Mouse (Mus musculus): ENCODE results near the gene Ccdc33.

Ccdc33 gene

DNA sequence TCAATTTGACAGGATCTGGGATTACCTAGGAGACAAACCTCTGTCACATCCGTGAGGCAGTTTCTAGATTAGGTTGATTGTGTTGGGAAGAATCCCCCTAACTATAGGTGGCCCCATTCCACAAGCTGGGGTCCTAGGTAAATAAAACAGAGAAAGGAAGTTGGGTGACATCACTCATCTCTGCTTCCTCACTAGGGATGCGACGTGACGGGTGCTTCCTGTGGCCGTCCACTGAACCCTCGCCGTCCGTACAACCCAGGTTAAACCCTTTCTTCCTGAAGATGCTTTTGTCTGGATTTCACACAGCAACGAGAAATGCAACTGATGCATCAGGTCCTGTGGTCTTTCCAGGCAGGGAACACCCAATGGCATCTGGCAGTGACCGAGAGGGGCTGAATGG is 71.6 kb downstream of the Ccdc33 start:
- DNase-seq (ENCODE audit: low spot score) = no peak

- no peak for DNase-seq (ENCODE audit: low spot score)
These were observed 73.0 kb downstream of the Ccdc33 start for GRCm38 (mm10) chr9:58045646-58046045.

DNA sequence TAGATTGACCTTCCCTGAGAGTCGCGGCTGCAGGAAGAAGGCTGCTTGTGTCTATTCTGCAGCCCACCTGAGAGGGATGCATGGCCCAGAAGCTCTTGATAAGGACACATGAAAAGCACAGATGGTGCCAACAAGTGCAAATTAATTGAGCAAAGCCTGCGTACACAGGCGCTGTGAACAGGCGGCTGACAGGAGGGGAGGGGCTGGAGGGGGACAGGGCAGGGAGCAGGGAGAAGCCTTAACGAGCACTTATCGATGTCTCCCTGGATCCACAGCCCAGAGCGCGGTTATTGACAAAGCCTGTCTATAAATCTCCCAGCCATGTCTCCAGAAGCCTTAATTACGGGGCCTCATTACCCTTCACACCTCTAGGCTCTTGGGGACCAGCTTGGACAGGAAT is 73.8 kb downstream of the Ccdc33 start:
- no peak for DNase-seq (ENCODE audit: low spot score)

DNA sequence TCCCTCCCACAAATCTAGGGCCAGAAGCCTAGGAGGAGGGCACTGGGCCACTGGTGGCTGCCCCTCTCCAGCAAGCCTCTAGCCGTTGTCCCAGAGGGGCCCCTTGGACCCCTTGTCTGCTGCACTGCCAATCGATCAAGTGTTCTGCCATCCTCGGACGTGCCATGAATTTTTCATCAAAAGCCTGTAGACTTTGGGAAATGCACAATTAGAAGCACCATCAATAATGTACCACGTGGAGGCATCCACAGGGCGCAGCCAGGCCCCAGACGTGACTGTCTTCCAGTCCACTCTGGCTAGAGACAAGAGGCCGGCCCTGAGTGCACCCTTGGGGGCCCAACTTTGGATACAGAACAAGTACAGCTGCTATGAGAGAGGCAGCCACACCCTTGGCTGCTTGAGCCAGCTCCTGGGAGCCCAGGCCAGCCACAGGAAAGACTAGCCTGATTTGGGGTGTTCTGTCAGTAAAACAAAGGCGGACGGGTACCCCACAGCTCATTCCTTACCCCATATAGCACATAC is 75.1 kb downstream of the Ccdc33 start:
- DNase-seq (ENCODE audit: low spot score) = no peak

- DNase-seq (ENCODE audit: low spot score) = no peak
These were observed 76.2 kb downstream of the Ccdc33 start for GRCm38 (mm10) chr9:58042391-58042790.

DNA sequence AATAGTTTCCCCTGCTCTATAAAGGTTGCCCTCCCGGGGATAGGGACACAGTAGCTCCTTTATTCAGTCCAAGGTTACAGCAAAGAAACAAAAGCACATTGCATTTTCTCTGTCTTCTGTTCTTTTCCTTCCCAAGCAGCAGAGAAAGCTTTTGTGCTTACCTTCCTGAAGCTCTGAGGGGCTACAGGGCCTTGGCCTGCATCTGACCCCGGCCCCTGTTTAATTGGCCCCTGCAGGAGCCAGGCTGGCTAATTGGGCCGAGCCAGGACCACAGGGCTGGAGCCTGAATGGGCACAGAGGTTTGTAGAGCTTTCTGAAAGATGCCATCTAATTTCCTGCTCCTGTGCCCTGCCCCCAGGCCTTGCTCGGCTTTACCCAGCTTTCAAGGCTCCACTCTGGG is 77.6 kb downstream of the Ccdc33 start:
- DNase-seq (ENCODE audit: low spot score) = no peak

GRCm38 (mm10) chr9:58038500-58039168 is 80.0 kb downstream of the Ccdc33 start:
- DNase-seq (ENCODE audit: low spot score) = peak; percentile 56

DNA sequence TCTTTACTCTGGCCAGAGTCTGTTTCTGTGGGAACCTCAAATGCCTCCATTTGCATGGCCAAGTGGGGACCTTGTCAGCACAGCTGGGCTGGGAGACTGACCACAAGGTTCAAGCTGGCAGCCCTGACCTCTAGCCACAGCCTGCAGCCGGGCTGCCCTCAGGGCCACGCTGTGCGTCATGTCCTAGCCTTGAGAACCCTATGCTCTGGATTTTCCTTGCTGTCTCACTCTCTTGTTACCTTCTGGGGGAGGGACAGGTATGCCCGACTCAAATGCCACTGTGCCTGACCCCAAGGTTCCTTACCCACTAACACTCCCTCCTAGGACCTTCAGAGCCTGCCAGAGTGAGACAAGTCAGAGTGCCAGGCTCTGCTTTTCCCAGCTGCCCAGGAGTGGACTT is 81.7 kb downstream of the Ccdc33 start:
- no peak for DNase-seq (ENCODE audit: low spot score)

GRCm38 (mm10) chr9:58035951-58036698 is 82.5 kb downstream of the Ccdc33 start:
- DNase-seq (ENCODE audit: low spot score) = no peak

DNA sequence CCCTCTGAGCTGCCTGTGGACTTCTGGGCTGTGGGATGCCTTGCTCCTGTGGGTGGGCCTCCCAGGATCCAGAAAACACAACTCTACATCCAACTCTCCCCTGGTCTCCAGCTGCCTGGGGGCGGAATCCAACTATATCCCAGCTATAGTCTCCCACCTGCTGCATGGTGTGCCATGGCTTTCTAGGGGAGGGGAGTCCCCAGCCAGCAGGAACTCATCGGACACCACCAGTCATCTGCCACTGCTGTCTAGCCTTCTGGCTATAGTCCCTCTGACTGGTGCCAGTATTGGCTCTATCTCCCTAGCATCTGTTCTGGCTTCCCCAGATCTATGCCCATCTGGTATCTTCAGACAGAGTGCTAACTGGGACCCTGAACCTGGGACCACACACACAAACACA is 83.1 kb downstream of the Ccdc33 start:
- DNase-seq (ENCODE audit: low spot score) = no peak

DNA sequence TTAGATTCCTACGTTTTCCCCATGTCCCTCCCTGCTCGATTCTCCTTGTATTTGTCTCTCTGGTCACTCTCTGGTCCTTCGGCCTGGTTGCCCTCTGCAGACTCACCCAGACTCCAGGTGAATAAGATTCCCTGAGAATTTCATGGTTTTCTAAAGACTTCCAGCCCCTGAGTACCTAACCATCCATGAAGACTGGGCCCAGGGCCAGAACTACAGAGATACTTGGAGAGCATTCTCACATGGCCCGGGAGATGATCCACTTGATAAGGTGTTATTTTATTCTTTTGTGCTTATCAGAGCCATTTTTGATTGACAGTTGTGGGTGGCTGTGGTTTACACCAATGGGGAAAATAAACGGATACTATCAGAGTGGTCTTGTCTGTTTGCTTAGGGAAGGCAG is 86.7 kb downstream of the Ccdc33 start:
- DNase-seq (ENCODE audit: low spot score) = no peak

DNA sequence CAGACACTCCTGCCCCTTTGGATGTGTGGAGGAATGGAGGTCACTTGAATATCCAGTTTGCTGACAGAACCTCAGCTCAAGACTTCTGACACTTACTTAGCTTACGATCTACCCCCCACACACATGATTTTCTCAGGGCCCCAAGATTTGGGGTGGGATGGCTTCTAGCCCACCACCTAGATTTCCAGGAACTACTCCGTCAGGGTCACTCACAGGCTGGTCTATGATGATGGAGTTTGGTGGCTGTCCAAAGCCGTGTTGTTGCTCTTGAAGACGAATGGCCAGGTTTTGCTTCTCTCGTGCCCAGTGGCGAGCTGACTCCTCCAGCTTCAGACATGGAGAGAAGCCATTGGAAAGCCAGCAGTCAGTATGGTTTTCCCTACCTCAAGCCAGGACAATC is 89.0 kb downstream of the Ccdc33 start:
- no peak for DNase-seq (ENCODE audit: low spot score)

DNA sequence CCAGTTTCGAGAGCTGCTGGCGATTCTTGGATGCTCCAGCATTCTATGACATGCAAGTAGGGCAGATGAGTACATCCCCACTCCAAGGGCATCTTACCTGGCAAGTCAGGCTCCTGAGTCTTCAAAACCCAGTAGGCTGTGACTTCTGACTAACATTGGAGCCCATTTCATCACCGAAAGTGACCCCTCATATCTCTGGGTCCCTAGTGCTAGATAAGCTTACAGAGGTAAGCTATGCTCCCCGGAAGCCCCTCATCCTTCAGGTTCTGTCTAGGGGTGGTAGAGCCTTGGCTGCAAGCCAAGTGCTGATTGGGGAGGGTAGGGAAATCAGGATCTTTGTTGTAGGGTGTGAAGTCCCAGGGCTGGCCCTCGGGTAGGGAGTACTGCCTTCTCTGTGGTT is 89.8 kb downstream of the Ccdc33 start:
- DNase-seq (ENCODE audit: low spot score) = no peak

DNA sequence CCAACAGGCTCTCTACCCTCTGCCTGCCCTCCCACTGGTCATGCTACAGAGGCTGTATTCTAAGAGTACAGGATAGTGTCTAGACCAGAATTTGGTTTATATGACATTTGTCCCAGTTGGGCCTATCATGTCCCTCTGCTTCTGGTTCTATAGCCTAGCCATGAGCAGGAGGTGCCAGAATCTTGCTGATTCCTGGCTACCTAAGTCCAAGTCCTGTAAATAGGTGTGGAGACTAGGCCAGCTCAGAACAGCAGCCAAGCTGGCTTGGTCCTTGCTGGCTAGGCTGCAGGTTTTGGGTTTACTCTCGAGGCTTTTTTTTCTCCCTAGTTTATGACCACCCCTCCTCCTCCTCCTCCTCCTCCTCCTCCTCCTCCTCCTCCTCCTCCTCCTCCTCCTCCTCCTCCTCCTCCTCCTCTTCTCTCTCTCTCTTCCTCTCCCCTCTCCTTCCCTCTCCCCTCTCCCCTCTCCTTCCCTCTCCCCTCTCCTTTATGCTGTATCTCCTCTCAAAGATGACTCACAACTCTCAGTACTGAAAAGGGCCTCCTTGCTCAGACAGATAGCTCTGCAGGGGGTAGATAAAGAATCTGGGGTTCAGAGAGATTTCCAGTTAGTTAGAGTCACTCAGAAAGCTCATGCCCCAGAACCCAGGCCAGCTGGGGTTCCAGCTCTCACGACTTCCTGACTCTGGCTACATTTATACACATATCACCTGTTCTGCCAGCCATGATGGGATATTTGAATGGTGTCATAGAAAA is 91.0 kb downstream of the Ccdc33 start:
- no peak for DNase-seq (ENCODE audit: low spot score)

GRCm38 (mm10) chr9:58025995-58026394 is 92.6 kb downstream of the Ccdc33 start:
- no peak for DNase-seq (ENCODE audit: low spot score)

- DNase-seq (ENCODE audit: low spot score) = no peak
These were observed 100.2 kb downstream of the Ccdc33 start for GRCm38 (mm10) chr9:58018385-58018784.

GRCm38 (mm10) chr9:58016962-58017361 is 101.7 kb downstream of the Ccdc33 start:
- no peak for DNase-seq (ENCODE audit: low spot score)

GRCm38 (mm10) chr9:58015856-58016255 is 102.8 kb downstream of the Ccdc33 start:
- no peak for DNase-seq (ENCODE audit: low spot score)

- no peak for DNase-seq (ENCODE audit: low spot score)
These were observed 104.0 kb downstream of the Ccdc33 start for GRCm38 (mm10) chr9:58014393-58015160.

GRCm38 (mm10) chr9:58012935-58013334 is 105.7 kb downstream of the Ccdc33 start:
- no peak for DNase-seq (ENCODE audit: low spot score)

DNA sequence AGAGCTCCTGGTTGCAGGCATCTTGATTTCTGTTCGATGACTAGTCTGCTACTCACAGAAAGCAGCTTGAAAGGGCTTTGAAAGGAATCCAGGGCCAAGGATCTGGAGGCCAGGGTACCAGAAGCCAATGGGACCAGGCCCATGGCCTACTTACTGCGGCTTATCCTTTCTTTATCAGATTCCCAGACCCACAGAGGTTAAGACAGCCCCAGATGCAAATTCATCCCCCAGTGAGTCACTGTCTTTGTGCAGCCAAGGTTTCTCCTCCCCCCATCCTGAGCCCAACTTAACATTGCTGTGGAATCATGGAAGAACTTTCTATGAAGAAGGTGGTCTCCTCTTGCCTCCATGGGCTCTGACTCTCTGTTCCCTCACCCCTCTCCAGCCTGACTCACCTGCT is 106.1 kb downstream of the Ccdc33 start:
- no peak for DNase-seq (ENCODE audit: low spot score)

GRCm38 (mm10) chr9:58011552-58011951 is 107.1 kb downstream of the Ccdc33 start:
- DNase-seq (ENCODE audit: low spot score) = no peak

Data from T-cell, adult 2 months (primary cell).